Mouse (Mus musculus) layer of hippocampus, postnatal 10 days (tissue): ENCODE data around the gene Gtpbp1. TPM values are rescaled to one million over a fixed set of nuclear protein-coding genes. Genes with fewer than 3 reads are reported as not detected.
"Not testable (repeated sequence)": the region's sequence is repeated elsewhere in the genome, so short reads cannot be mapped to it uniquely, and the experiment has no call there.

Experiments used
- DNase-seq, 2 experiments: peaks; one replicate each; pipeline ENCODE4 v3.0.0; 2021; ENCODE audit warnings: low spot score in 2 of 2
- long read RNA-seq: library from polyadenylated mRNA; stranded (forward); transcript quantifications from one replicate; pipeline ENCODE4 v2.0.0, GENCODE M21; 2023
- total RNA-seq, 2 experiments: library from RNA; stranded (reverse); gene quantifications; 2 replicates each; pipeline ENCODE4 v1.2.3; 2021

Gene Gtpbp1
- 10 to 100 TPM; 42.5 to 46.8 TPM for total RNA-seq
- long read RNA-seq, partial matches to known transcripts = 9 of 15 reads
- long read RNA-seq, other reads (novel, unspliced or antisense) = 1 of 15 reads

- DNase-seq = peak; percentile 95 to 97
Observed at GRCm38 (mm10) chr15:79690426-79691022, at the start of gene Gtpbp1. Gene Gtpbp1 (plus strand): TSS chr15:79690845.

- DNase-seq = no peak
Observed at GRCm38 (mm10) chr15:79641135-79641817, 49.4 kb upstream of the Gtpbp1 start.

GRCm38 (mm10) chr15:79645483-79645882 lies 45.2 kb upstream of the Gtpbp1 start:
- no peak for DNase-seq

DNA sequence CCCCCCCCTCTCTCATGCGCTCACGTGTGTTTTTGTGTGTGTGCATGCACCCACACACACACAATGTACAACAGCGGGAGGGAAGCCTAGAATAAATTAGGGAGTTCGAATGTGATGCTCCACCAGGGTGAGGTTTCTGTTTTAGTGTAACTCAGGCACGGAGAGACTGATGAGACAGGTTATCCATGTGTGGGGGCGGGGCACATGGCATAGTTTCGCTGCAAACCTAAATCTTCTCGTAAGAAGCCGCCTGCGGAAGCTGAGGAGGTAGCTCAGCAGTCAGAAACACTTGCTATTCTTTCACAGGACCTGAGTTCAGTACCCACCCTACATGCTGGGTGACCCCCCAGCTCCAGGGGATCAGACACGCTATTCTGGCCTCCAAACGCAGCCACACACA lies 42.5 kb upstream of the Gtpbp1 start:
- no peak for DNase-seq

- DNase-seq = peak; percentile 56 to 59
Observed at GRCm38 (mm10) chr15:79650569-79650968, 40.1 kb upstream of the Gtpbp1 start.

- DNase-seq = no peak
Observed at GRCm38 (mm10) chr15:79651481-79651880, 39.2 kb upstream of the Gtpbp1 start.

DNA sequence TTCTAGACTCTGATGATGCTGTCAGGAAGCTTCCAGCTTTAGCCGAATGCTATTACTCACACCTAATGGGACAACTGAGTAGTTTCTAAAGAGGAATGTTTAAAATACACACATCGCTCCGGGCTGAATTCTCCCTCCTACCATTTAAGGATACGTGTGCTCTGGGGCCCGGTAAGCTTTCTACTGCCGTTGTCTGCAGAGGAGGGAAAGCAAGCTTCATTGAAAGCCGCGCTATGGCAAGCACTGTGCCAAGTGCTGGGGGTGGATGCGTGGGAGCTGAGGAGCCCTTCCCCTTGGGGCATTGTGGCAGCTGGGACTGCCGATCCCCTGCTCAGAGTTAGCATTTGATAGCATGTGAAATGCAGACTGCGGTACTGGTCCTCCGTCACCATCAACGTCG lies 34.2 kb upstream of the Gtpbp1 start:
- DNase-seq = no peak

- peak; percentile 89 to 90 for DNase-seq
Observed at GRCm38 (mm10) chr15:79657837-79658530, 32.7 kb upstream of the Gtpbp1 start.

DNA sequence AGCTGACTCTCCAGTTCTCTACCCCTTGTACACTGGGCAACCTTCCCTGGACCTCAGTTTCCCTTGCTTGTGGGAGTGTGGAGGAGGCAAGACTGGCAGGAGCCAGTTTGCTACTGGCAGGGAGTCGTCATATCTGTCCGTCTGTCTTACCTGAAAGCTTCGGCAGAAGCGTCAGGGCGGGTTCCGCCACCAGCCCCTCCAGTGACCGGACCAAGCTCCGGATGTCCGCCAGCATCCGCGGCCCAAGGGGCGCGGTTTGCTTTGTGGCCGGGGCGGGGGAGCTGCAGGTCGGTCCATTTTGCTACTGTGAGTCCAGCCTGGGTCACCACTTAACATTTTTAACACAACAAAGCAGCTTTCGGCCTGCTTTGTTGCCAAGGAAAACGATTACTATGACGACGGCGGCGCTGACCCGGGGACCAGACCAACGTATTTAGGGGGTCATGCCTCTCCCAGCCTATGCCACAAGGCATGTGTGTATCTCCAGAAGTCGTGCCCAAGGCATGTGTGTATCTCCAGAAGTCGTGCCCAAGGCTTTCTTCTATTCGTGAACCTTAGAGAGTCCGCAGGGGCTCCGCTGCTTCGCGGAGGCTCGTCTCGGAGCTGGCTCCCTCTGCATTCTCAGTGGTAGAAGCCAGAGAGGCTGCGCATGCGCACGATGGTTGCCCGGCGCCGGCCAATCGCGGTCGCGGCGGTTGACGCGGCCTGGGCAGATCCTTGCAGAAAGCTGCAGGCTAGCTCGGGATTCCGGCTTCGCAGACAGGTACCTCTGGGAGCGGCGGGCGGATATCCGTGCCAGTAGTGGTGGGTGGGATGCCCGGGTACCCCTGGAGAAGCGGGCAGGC lies 31.9 kb upstream of the Gtpbp1 start, which contains the start of the genes Fam227a and Cby1:
Fam227a (minus strand) TSS at position 426 of the 845 bp plus-strand sequence.
Cby1 (plus strand) TSS at position 669 of the 845 bp plus-strand sequence.
- DNase-seq = peak; percentile 98

DNA sequence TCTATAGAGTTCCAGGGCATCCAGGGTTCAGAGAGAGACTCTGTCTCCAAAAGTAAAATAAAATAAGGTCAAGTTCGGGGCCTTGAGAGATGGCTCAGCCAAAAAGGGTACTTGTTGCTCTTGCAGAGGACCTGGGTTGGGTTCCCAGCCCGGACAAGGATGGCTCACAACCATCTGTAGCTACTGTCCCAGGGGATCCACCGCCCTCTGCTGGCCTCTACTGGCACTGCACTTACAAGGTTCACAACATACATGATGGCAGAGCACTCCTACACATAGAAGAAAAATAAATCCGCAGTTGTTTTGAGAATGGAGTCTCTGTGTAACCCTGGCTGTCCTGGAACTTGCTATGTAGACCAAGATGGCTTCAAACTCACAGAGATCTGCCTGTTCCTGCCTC lies 28.8 kb upstream of the Gtpbp1 start:
- peak in 1 of 2 experiments; percentile 46 for DNase-seq

GRCm38 (mm10) chr15:79664666-79665065 lies 26.0 kb upstream of the Gtpbp1 start:
- no peak for DNase-seq

DNA sequence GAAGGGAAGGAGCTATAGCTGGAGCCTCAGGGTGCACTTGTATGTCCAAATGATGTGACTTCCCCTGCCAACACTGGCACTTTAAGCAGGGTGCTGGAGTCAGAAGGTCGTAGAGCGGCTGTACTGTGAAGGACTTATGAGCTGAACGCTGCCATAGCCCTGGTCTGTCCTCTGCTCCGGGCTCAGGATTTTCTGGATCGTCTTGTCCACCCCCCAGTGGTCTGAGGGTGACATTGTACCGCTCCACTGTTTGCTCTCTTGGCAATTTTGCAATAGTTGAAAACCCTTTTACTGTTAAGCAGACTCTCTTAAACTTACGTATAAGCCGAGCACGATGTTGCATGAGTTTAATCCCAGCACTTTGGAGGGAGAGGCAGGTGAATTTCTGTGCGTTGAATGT lies 21.4 kb upstream of the Gtpbp1 start:
- no peak for DNase-seq

DNA sequence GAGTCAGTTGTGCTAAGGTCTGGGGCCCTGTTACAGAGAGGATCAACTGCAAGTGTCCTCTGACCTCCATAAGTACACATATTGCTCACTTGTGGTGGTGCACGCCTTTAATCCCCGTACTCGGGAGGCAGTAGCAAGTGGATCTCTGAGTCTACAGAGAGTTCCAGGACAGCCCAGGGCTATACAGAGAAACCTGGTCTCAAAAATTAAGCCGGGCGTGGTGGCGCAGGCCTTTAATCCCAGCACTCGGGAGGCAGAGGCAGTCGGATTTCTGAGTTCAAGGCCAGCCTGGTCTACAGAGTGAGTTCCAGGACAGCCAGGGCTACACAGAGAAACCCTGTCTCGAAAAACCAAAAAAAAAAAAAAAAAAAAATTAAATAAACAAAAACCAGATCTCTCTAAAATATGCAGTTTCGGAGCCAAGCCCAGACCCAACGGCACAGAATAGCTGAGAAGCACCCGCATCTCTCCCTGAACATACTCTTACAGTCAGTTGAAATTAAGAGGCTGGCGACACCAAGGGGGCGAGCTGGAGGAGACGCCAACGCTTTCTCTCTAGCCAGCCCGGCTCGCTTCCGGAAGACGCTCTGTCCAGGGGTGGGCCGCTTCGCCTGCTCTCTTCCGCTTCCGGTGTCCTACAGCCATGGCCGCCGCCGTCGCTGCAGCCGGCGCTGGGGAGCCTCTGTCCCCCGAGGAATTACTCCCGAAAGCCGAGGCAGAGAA lies 20.2 kb upstream of the Gtpbp1 start, which contains the start of gene Tomm22:
Tomm22 (plus strand) TSS at position 613 of the 723 bp plus-strand sequence.
- peak; percentile 88 to 89 for DNase-seq

DNA sequence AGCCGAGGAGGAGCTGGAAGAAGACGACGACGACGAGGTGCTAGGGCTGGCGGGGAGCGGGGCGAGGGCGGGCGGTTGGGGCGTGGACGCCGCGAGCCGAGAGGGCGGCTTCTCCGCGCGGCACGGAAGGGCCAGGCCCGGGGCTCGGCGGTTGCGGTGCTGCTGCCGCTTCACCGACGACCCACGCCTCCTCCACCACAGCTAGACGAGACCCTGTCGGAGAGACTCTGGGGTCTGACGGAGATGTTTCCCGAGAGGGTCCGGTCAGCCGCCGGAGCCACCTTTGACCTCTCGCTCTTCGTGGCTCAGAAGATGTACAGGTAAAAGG lies 19.7 kb upstream of the Gtpbp1 start:
- no peak for DNase-seq

DNA sequence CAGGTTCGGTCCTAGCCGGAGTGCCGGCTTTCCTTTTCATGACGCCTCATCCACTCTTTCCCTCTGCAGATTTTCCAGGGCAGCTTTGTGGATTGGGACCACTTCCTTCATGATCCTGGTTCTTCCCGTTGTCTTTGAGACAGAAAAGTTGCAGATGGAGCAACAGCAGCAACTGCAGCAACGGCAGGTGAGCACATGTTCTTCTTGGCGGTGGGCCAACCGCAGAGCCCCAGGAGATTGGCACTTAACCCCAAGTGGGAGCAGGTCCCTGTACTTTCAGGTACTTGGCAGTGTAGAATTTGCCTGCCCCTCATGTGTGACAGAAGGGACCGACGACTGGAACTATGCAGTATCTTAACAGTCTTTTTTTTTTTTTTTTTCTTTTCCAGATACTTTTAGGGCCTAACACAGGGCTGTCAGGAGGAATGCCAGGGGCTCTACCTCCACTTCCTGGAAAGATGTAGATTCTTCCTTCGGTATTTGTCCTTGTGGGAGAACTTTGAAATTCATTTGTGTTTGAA lies 18.8 kb upstream of the Gtpbp1 start:
- not testable (repeated sequence) for DNase-seq

GRCm38 (mm10) chr15:79677936-79678335 lies 12.7 kb upstream of the Gtpbp1 start:
- DNase-seq = no peak

DNA sequence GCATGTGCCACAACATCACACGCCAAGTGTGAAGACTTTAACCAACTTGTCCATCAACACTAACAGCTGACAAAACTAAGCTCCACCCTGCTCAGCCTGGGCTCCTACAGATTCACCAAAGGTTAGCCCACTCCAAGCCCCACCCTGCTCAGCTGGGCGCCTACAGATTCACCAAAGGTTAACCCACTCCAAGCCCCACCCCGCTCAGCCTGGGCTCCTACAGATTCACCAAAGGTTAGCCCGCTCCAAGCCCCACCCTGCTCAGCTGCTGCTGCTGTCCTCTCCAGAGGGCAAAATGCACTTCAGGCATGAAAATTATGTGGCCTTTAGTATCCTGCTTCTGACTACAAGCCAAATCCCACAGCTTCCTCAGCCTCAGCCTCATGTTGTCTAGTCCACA lies 8.7 kb upstream of the Gtpbp1 start:
- DNase-seq = no peak

GRCm38 (mm10) chr15:79683146-79683545 lies 7.5 kb upstream of the Gtpbp1 start:
- DNase-seq = no peak

- no peak for DNase-seq
Observed at GRCm38 (mm10) chr15:79683707-79684465, 6.8 kb upstream of the Gtpbp1 start.
